Mouse (Mus musculus) megakaryocyte, embryonic 14.5 days (primary cell): ENCODE results near the gene Kcna10.

Source experiments
- FLI1 ChIP-seq: IDR thresholded peaks from 2 replicates; pipeline ENCODE4 v1.6.1; 2012; ENCODE audit warnings: low read length, inconsistent platforms, mixed read lengths
- GATA1 ChIP-seq: IDR thresholded peaks from 3 replicates; pipeline ENCODE4 v1.6.1; 2012; ENCODE audit warnings: mixed read lengths, low read length, inconsistent platforms, borderline replicate concordance

GRCm38 (mm10) chr3:107180860-107181259 lies 2.0 kb upstream of the Kcna10 start:
- no peak for TF ChIP-seq GATA1
- no peak for TF ChIP-seq FLI1
